ENCODE assay signal across 14 mouse cellular contexts in the genomic region with DNA sequence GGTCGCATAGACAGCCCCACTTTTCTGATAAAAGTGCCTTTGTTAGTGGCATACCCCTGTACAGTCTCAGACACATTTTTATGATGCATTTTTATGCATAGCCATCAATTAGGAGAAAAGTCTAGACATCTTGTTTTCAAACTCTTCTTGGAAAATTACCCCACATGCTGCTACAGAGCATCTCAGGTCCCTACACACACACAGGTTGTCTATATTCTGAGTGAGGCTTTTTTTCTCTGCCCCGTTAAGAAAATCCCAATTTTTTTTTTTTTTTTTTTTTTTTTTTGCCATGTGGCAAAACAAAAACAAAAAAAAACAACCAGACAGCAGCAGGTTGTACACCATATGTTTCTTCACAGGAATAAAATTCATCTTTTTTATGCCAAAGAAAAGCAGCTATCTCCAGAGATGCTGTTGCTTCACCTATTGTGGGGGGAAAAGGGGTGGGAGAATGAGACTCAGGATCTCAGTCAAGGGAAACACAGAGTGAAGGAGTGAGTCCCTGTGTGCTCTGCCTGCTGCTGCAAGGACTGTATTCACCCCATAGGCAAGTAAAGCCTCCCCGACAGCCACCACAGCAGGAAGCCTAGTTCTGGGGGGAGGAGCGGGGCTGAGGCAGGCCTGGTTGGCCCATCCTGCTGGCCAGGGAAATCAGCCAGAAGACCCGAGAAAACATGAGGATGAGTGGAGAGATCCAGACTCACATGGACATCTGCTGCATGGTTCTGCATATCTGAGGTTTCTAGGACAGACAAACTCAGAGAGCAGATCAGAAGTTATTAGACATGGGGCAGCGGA.
DNase-seq lines count a peak whose midpoint lies in the region.
"Had no signal": no experiment of that assay in that cellular context is flagged by ENCODE, and none has a peak within 500 bp of the region (broad histone marks: within the 10 kb centered on the region; RNA-seq: fewer than 3 reads in every experiment).

No protein-coding gene starts in this region.

- intact Hi-C loops in left cerebral cortex, postnatal 4 days (cut with DNase I), result no loop called here

- peak; percentile 79 for DNase-seq in left cerebral cortex, postnatal 4 days
- no peak for DNase-seq in left cerebral cortex, adult 18-20 months (ENCODE audit: low spot score in 2 of 2)
- DNase-seq in cerebellum, adult 11 months, result peak; percentile 49
- DNase-seq in cerebellum, postnatal 10 days, result peak; percentile 80 to 89
- peak; percentile 13 for DNase-seq in retina, embryonic 14.5 days (ENCODE audit: low spot score)
- no peak for DNase-seq in right cerebral cortex, adult 2 months (ENCODE audit: low spot score in 2 of 2)
- no peak for DNase-seq in thymus, postnatal 0 days (ENCODE audit: low spot score)
- DNase-seq: heart, postnatal 36 days; kidney, adult 9 months; kidney, postnatal 4 days; lung, postnatal 10 days; midbrain, embryonic 14.5 days; spleen, adult 18-20 months; thymus, postnatal 14 days had no signal

Comparison
In these comparisons a context has a peak if more than half of its experiments do, and no peak if none do; other contexts are left out.
1. DNase-seq: peak in left cerebral cortex, postnatal 4 days (single experiment), cerebellum, adult 11 months (single experiment), cerebellum, postnatal 10 days (2 of 2) and retina, embryonic 14.5 days (single experiment); none in left cerebral cortex, adult 18-20 months (0 of 2), right cerebral cortex, adult 2 months (0 of 2) and thymus, postnatal 0 days (single experiment).